Mouse (Mus musculus): ENCODE data around the gene Stam2. TPM values are rescaled to one million over a fixed set of nuclear protein-coding genes. Genes with fewer than 3 reads are reported as not detected.

The Stam2 gene
- polyA plus RNA-seq, 1 experiment from 2014 or later = 36.1 TPM

GRCm38 (mm10) chr2:52756691-52757090, 14.6 kb upstream of the Stam2 start:
- no peak overlapping the region for H3K27ac ChIP-seq
- no peaks in the 10 kb centered on the region for H3K9me3 ChIP-seq
- H3K36me3 ChIP-seq = no peaks in the 10 kb centered on the region
- no peak for DNase-seq (ENCODE audit: low spot score)
- H3K4me1 ChIP-seq (replicated peaks) = peaks cover 22% of the 10 kb centered on the region
- 29% methylated on average over 3 of the region's 3 CpGs for WGBS
- H3K4me3 ChIP-seq = no peak overlapping the region
- H3K27me3 ChIP-seq (ENCODE audit: insufficient read depth, poor library complexity, severe bottlenecking) = no peaks in the 10 kb centered on the region

GRCm38 (mm10) chr2:52753573-52754317, 11.7 kb upstream of the Stam2 start:
- Histone ChIP-seq H3K4me1 (replicated peaks) (peaks cover 22% of the 10 kb centered on the region), H3K4me3 (no peak overlapping the region), H3K27me3 (ENCODE audit: insufficient read depth, poor library complexity, severe bottlenecking) (no peaks in the 10 kb centered on the region), H3K27ac (peak overlapping the region; percentile 74), H3K9me3 (no peaks in the 10 kb centered on the region), H3K36me3 (no peaks in the 10 kb centered on the region)
- WGBS = 52% methylated on average over 3 of the region's 3 CpGs
- peak; percentile 42 for DNase-seq (ENCODE audit: low spot score)

GRCm38 (mm10) chr2:52744099-52744498, 2.0 kb upstream of the Stam2 start:
- 0 out of 2 replicates have a peak, but pooled peaks cover 1% of the 10 kb centered on the region for H3K36me3 ChIP-seq

GRCm38 (mm10) chr2:52741681-52742255, 313 bp downstream of the Stam2 start:
- WGBS = under 1% methylated on average over 54 of the region's 54 CpGs
- H3K9me3 ChIP-seq = no peaks in the 10 kb centered on the region
- peaks cover 15% of the 10 kb centered on the region for H3K4me1 ChIP-seq (replicated peaks)
- peak overlapping the region; percentile 81 for H3K4me3 ChIP-seq
- peak overlapping the region; percentile 99 for H3K27ac ChIP-seq
- peaks cover 6% of the 10 kb centered on the region; the same call in 1 of the 2 replicates for H3K36me3 ChIP-seq
- no peaks in the 10 kb centered on the region for H3K27me3 ChIP-seq (ENCODE audit: insufficient read depth, poor library complexity, severe bottlenecking)
- DNase-seq (ENCODE audit: low spot score) = no peak

More at GRCm38 (mm10) chr2:52744099-52744498, 2.0 kb upstream of the Stam2 start:
- DNase-seq (ENCODE audit: low spot score) = no peak
- no peaks in the 10 kb centered on the region for H3K9me3 ChIP-seq
- H3K27me3 ChIP-seq (ENCODE audit: insufficient read depth, poor library complexity, severe bottlenecking) = no peaks in the 10 kb centered on the region
- peaks cover 15% of the 10 kb centered on the region for H3K4me1 ChIP-seq (replicated peaks)
- no peak overlapping the region for H3K27ac ChIP-seq
- no peak overlapping the region for H3K4me3 ChIP-seq

- 84% methylated on average over 4 of the region's 4 CpGs for WGBS
- H3K4me3 ChIP-seq = no peak overlapping the region
- DNase-seq (ENCODE audit: low spot score) = no peak
- no peak overlapping the region for H3K27ac ChIP-seq
- no peaks in the 10 kb centered on the region for H3K27me3 ChIP-seq (ENCODE audit: insufficient read depth, poor library complexity, severe bottlenecking)
- H3K4me1 ChIP-seq (replicated peaks) = peaks cover 15% of the 10 kb centered on the region
- no peaks in the 10 kb centered on the region for H3K9me3 ChIP-seq
- peaks cover 6% of the 10 kb centered on the region; the same call in 1 of the 2 replicates for H3K36me3 ChIP-seq
Observed at GRCm38 (mm10) chr2:52740596-52740995, 1.5 kb downstream of the Stam2 start.

GRCm38 (mm10) chr2:52734504-52734903, 7.6 kb downstream of the Stam2 start:
- no peak for DNase-seq (ENCODE audit: low spot score)
- WGBS = 99% methylated on average over 7 of the region's 7 CpGs
- H3K27ac ChIP-seq = no peak overlapping the region
- 0 out of 2 replicates have a peak, but pooled peaks cover 3% of the 10 kb centered on the region for H3K9me3 ChIP-seq
- H3K4me3 ChIP-seq = no peak overlapping the region
- H3K27me3 ChIP-seq (ENCODE audit: insufficient read depth, poor library complexity, severe bottlenecking) = no peaks in the 10 kb centered on the region
- peaks cover 14% of the 10 kb centered on the region for H3K36me3 ChIP-seq
- 0 out of 2 replicates have a peak, but pooled peaks cover 6% of the 10 kb centered on the region for H3K4me1 ChIP-seq (replicated peaks)

- 0 out of 2 replicates have a peak, but pooled peaks cover 6% of the 10 kb centered on the region for H3K4me1 ChIP-seq (replicated peaks)
- peaks cover 14% of the 10 kb centered on the region for H3K36me3 ChIP-seq
- 0 out of 2 replicates have a peak, but pooled peaks cover 3% of the 10 kb centered on the region for H3K9me3 ChIP-seq
- 93% methylated on average over 7 of the region's 7 CpGs for WGBS
- no peak for DNase-seq (ENCODE audit: low spot score)
- no peaks in the 10 kb centered on the region for H3K27me3 ChIP-seq (ENCODE audit: insufficient read depth, poor library complexity, severe bottlenecking)
- H3K4me3 ChIP-seq = no peak overlapping the region
- H3K27ac ChIP-seq = no peak overlapping the region
Observed at GRCm38 (mm10) chr2:52733659-52734058, 8.4 kb downstream of the Stam2 start.

- H3K27ac ChIP-seq = no peak overlapping the region
- H3K9me3 ChIP-seq = 0 out of 2 replicates have a peak, but pooled peaks cover 3% of the 10 kb centered on the region
- 92% methylated on average over 7 of the region's 7 CpGs for WGBS
- peaks cover 14% of the 10 kb centered on the region for H3K36me3 ChIP-seq
- no peaks in the 10 kb centered on the region for H3K27me3 ChIP-seq (ENCODE audit: insufficient read depth, poor library complexity, severe bottlenecking)
- H3K4me1 ChIP-seq (replicated peaks) = 0 out of 2 replicates have a peak, but pooled peaks cover 6% of the 10 kb centered on the region
- H3K4me3 ChIP-seq = no peak overlapping the region
- no peak for DNase-seq (ENCODE audit: low spot score)
Observed at GRCm38 (mm10) chr2:52732611-52733010, 9.5 kb downstream of the Stam2 start.

GRCm38 (mm10) chr2:52732001-52732400, 10.1 kb downstream of the Stam2 start:
- H3K27me3 ChIP-seq (ENCODE audit: insufficient read depth, poor library complexity, severe bottlenecking) = no peaks in the 10 kb centered on the region
- peaks cover 14% of the 10 kb centered on the region for H3K36me3 ChIP-seq
- H3K9me3 ChIP-seq = 0 out of 2 replicates have a peak, but pooled peaks cover 3% of the 10 kb centered on the region
- H3K4me3 ChIP-seq = no peak overlapping the region
- no peak for DNase-seq (ENCODE audit: low spot score)
- H3K4me1 ChIP-seq (replicated peaks) = 0 out of 2 replicates have a peak, but pooled peaks cover 6% of the 10 kb centered on the region
- 0 out of 2 replicates have a peak overlapping the region, but pooled peaks have one; percentile 23 for H3K27ac ChIP-seq
- WGBS = 78% methylated on average over 5 of the region's 5 CpGs

- Histone ChIP-seq H3K27ac (no peak overlapping the region), H3K4me3 (no peak overlapping the region), H3K9me3 (0 out of 2 replicates have a peak, but pooled peaks cover 3% of the 10 kb centered on the region), H3K27me3 (ENCODE audit: insufficient read depth, poor library complexity, severe bottlenecking) (no peaks in the 10 kb centered on the region), H3K36me3 (peaks cover 14% of the 10 kb centered on the region), H3K4me1 (replicated peaks) (0 out of 2 replicates have a peak, but pooled peaks cover 6% of the 10 kb centered on the region)
- no peak for DNase-seq (ENCODE audit: low spot score)
- WGBS = 91% methylated on average over 6 of the region's 6 CpGs
Observed at GRCm38 (mm10) chr2:52730891-52731290, 11.2 kb downstream of the Stam2 start.

- Histone ChIP-seq H3K4me1 (replicated peaks) (peaks cover 8% of the 10 kb centered on the region; the same call in 1 of the 2 replicates), H3K4me3 (no peak overlapping the region), H3K36me3 (peaks cover 8% of the 10 kb centered on the region), H3K27me3 (ENCODE audit: insufficient read depth, poor library complexity, severe bottlenecking) (no peaks in the 10 kb centered on the region), H3K9me3 (no peaks in the 10 kb centered on the region), H3K27ac (no peak overlapping the region)
- WGBS = 68% methylated on average over 13 of the region's 13 CpGs
- peak; percentile 18 for DNase-seq (ENCODE audit: low spot score)
Observed at GRCm38 (mm10) chr2:52720231-52721025, 21.7 kb downstream of the Stam2 start.

- Histone ChIP-seq H3K9me3 (no peaks in the 10 kb centered on the region), H3K4me1 (replicated peaks) (peaks cover 8% of the 10 kb centered on the region; the same call in 1 of the 2 replicates), H3K4me3 (no peak overlapping the region), H3K27me3 (ENCODE audit: insufficient read depth, poor library complexity, severe bottlenecking) (no peaks in the 10 kb centered on the region), H3K27ac (no peak overlapping the region), H3K36me3 (peaks cover 40% of the 10 kb centered on the region)
- no peak for DNase-seq (ENCODE audit: low spot score)
- WGBS = 95% methylated on average over 5 of the region's 5 CpGs
Observed at GRCm38 (mm10) chr2:52717076-52717475, 25.0 kb downstream of the Stam2 start.

Measured in hindbrain, embryonic 10.5 days (tissue).